Mouse (Mus musculus): ENCODE results near the gene Xrcc3. TPM values are rescaled to one million over a fixed set of nuclear protein-coding genes. Genes with fewer than 3 reads are reported as not detected.

The Xrcc3 gene
- polyA plus RNA-seq (2012; ENCODE audit: insufficient read depth, low replicate concordance), result 2.2 and 3.2 TPM in 2 replicates

- Histone ChIP-seq H3K36me3 (replicated peaks; ENCODE audit: low read length) (peaks cover 40% of the 10 kb centered on the region), H3K9me3 (no peaks in the 10 kb centered on the region), H3K4me1 (peaks cover 87% of the 10 kb centered on the region), H3K27me3 (replicated peaks) (no peaks in the 10 kb centered on the region), H3K4me3 (replicated peaks) (peak within 1 kb of the TSS; percentile 96)
- TF ChIP-seq FLI1 (IDR thresholded peaks at IDR 0.05; ENCODE audit: low read length) (no peak), GATA1 (IDR thresholded peaks at IDR 0.05; ENCODE audit: borderline replicate concordance, low read length) (no peak)
Observed at GRCm38 (mm10) chr12:111813766-111814617, at the start of gene Xrcc3, which contains the start of gene Zfyve21. Xrcc3 (minus strand) TSS chr12:111813873. Zfyve21 (plus strand) TSS chr12:111814170.

- H3K36me3 ChIP-seq (replicated peaks; ENCODE audit: low read length), result peaks cover 76% of the 10 kb centered on the region
- no peak overlapping the region for H3K4me3 ChIP-seq (replicated peaks)
- no peaks in the 10 kb centered on the region for H3K27me3 ChIP-seq (replicated peaks)
- peaks cover 40% of the 10 kb centered on the region for H3K4me1 ChIP-seq
- TF ChIP-seq FLI1 (IDR thresholded peaks at IDR 0.05; ENCODE audit: low read length), result no peak
- no peak for TF ChIP-seq GATA1 (IDR thresholded peaks at IDR 0.05; ENCODE audit: borderline replicate concordance, low read length)
- no peaks in the 10 kb centered on the region for H3K9me3 ChIP-seq
Observed at GRCm38 (mm10) chr12:111855448-111855847, 41.8 kb upstream of the Xrcc3 start.

- H3K36me3 ChIP-seq (replicated peaks; ENCODE audit: low read length), result peaks cover 67% of the 10 kb centered on the region
- H3K4me3 ChIP-seq (replicated peaks), result no peak overlapping the region
- TF ChIP-seq FLI1 (IDR thresholded peaks at IDR 0.05; ENCODE audit: low read length), result no peak
- TF ChIP-seq GATA1 (IDR thresholded peaks at IDR 0.05; ENCODE audit: borderline replicate concordance, low read length), result no peak
- no peaks in the 10 kb centered on the region for H3K9me3 ChIP-seq
- peaks cover 50% of the 10 kb centered on the region for H3K4me1 ChIP-seq
- no peaks in the 10 kb centered on the region for H3K27me3 ChIP-seq (replicated peaks)
Observed at GRCm38 (mm10) chr12:111853546-111853945, 39.9 kb upstream of the Xrcc3 start.

- peaks cover 51% of the 10 kb centered on the region for H3K4me1 ChIP-seq
- H3K9me3 ChIP-seq, result no peaks in the 10 kb centered on the region
- TF ChIP-seq GATA1 (IDR thresholded peaks at IDR 0.05; ENCODE audit: borderline replicate concordance, low read length) (no peak), FLI1 (IDR thresholded peaks at IDR 0.05; ENCODE audit: low read length) (no peak)
- H3K36me3 ChIP-seq (replicated peaks; ENCODE audit: low read length), result peaks cover 67% of the 10 kb centered on the region
- no peaks in the 10 kb centered on the region for H3K27me3 ChIP-seq (replicated peaks)
- H3K4me3 ChIP-seq (replicated peaks), result no peak overlapping the region
Observed at GRCm38 (mm10) chr12:111853011-111853436, 39.4 kb upstream of the Xrcc3 start.

- no peak overlapping the region for H3K4me3 ChIP-seq (replicated peaks)
- H3K9me3 ChIP-seq, result no peaks in the 10 kb centered on the region
- H3K27me3 ChIP-seq (replicated peaks), result no peaks in the 10 kb centered on the region
- H3K36me3 ChIP-seq (replicated peaks; ENCODE audit: low read length), result peaks cover 60% of the 10 kb centered on the region
- no peak for TF ChIP-seq FLI1 (IDR thresholded peaks at IDR 0.05; ENCODE audit: low read length)
- TF ChIP-seq GATA1 (IDR thresholded peaks at IDR 0.05; ENCODE audit: borderline replicate concordance, low read length), result no peak
- peaks cover 51% of the 10 kb centered on the region for H3K4me1 ChIP-seq
Observed at GRCm38 (mm10) chr12:111851745-111852144, 38.1 kb upstream of the Xrcc3 start.

GRCm38 (mm10) chr12:111851235-111851634 lies 37.6 kb upstream of the Xrcc3 start:
- TF ChIP-seq GATA1 (IDR thresholded peaks at IDR 0.05; ENCODE audit: borderline replicate concordance, low read length), result no peak
- TF ChIP-seq FLI1 (IDR thresholded peaks at IDR 0.05; ENCODE audit: low read length), result no peak
- no peaks in the 10 kb centered on the region for H3K9me3 ChIP-seq
- no peaks in the 10 kb centered on the region for H3K27me3 ChIP-seq (replicated peaks)
- peaks cover 52% of the 10 kb centered on the region for H3K4me1 ChIP-seq
- peaks cover 59% of the 10 kb centered on the region for H3K36me3 ChIP-seq (replicated peaks; ENCODE audit: low read length)
- no peak overlapping the region for H3K4me3 ChIP-seq (replicated peaks)

- no peaks in the 10 kb centered on the region for H3K27me3 ChIP-seq (replicated peaks)
- H3K4me1 ChIP-seq, result peaks cover 48% of the 10 kb centered on the region
- H3K9me3 ChIP-seq, result no peaks in the 10 kb centered on the region
- TF ChIP-seq GATA1 (IDR thresholded peaks at IDR 0.05; ENCODE audit: borderline replicate concordance, low read length) (no peak), FLI1 (IDR thresholded peaks at IDR 0.05; ENCODE audit: low read length) (no peak)
- H3K36me3 ChIP-seq (replicated peaks; ENCODE audit: low read length), result peaks cover 61% of the 10 kb centered on the region
- H3K4me3 ChIP-seq (replicated peaks), result peak overlapping the region; percentile 64
Observed at GRCm38 (mm10) chr12:111848300-111848798, 34.7 kb upstream of the Xrcc3 start.

- Histone ChIP-seq H3K4me1 (peaks cover 42% of the 10 kb centered on the region), H3K4me3 (replicated peaks) (peak overlapping the region; percentile 68), H3K36me3 (replicated peaks; ENCODE audit: low read length) (peaks cover 70% of the 10 kb centered on the region), H3K27me3 (replicated peaks) (no peaks in the 10 kb centered on the region), H3K9me3 (no peaks in the 10 kb centered on the region)
- TF ChIP-seq FLI1 (IDR thresholded peaks at IDR 0.05; ENCODE audit: low read length) (no peak), GATA1 (IDR thresholded peaks at IDR 0.05; ENCODE audit: borderline replicate concordance, low read length) (no peak)
Observed at GRCm38 (mm10) chr12:111846815-111847214, 33.1 kb upstream of the Xrcc3 start.

GRCm38 (mm10) chr12:111845953-111846352 lies 32.3 kb upstream of the Xrcc3 start:
- H3K36me3 ChIP-seq (replicated peaks; ENCODE audit: low read length), result peaks cover 71% of the 10 kb centered on the region
- peaks cover 35% of the 10 kb centered on the region for H3K4me1 ChIP-seq
- no peak overlapping the region for H3K4me3 ChIP-seq (replicated peaks)
- no peak for TF ChIP-seq FLI1 (IDR thresholded peaks at IDR 0.05; ENCODE audit: low read length)
- no peak for TF ChIP-seq GATA1 (IDR thresholded peaks at IDR 0.05; ENCODE audit: borderline replicate concordance, low read length)
- no peaks in the 10 kb centered on the region for H3K9me3 ChIP-seq
- H3K27me3 ChIP-seq (replicated peaks), result no peaks in the 10 kb centered on the region

- no peaks in the 10 kb centered on the region for H3K27me3 ChIP-seq (replicated peaks)
- no peak for TF ChIP-seq GATA1 (IDR thresholded peaks at IDR 0.05; ENCODE audit: borderline replicate concordance, low read length)
- H3K36me3 ChIP-seq (replicated peaks; ENCODE audit: low read length), result peaks cover 89% of the 10 kb centered on the region
- no peak overlapping the region for H3K4me3 ChIP-seq (replicated peaks)
- peaks cover 24% of the 10 kb centered on the region for H3K4me1 ChIP-seq
- H3K9me3 ChIP-seq, result no peaks in the 10 kb centered on the region
Observed at GRCm38 (mm10) chr12:111843470-111843869, 29.8 kb upstream of the Xrcc3 start.

Data from megakaryocyte, embryonic 14.5 days (primary cell).